8 mouse cellular contexts compared by ENCODE assay signal in the genomic region with DNA sequence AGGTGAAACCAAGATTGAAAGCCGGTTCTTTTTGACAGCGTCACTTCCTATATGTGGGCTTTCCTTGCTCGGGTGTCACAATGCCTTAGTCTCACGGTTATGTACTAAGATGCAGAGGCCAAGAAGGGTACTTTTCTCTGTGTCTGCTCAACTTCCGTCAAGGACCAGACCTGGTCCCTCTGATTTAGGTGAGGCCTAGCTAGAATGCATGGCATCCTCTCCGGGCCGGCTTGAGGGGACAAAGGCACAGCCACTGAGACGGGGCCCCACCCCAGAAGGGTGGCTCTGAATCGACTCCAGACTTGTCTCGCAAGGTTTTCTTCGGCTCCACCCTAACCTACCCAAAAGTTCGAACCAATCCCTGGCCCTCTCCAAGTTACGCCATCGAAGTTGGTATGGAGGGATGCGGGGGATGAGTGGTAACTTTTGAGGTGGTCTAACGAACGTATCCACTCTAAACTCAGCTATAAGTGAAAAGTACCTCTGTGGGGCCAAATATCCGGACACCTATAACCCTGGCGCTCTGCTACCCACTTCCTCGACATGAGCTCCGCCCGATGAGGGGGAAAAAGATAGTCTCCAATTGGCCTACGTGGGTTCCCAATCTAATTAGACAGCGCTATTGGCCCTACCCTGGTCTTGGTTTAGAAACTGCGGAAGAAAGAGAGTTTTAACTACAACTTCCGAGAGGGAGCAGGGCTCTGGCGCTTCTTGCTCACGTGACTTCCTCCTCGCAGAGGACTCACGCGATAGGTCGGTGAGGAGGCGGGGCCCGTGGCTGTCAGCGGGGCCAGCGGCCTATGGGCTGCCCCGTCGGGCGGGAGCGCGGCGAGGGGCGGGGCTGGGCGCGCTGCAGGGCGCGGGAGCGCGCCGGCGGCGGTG. TPM values are rescaled to one million over a fixed set of nuclear protein-coding genes. Genes with fewer than 3 reads are reported as not detected.
DNase-seq lines count a peak whose midpoint lies in the region; ATAC-seq lines count a peak whose summit lies in the region.

TSS of gene Nfatc3 (plus strand) at position 110 of the 882 bp plus-strand sequence.

- 1% methylated on average over 52 of the region's 52 CpGs for WGBS in intestine, embryonic 14.5 days

- intact Hi-C loops in left cerebral cortex, postnatal 14 days (cut with DNase I): no loop called here

- no peaks in the 10 kb centered on the region for H3K36me3 ChIP-seq in intestine, embryonic 14.5 days (ENCODE audit: control insufficient read depth, insufficient read depth, low read length)

- peak within 1 kb of the TSS; percentile 83 for H3K4me3 ChIP-seq in intestine, embryonic 14.5 days (ENCODE audit: low read depth, low read length)

- peak within 1 kb of the TSS; percentile 97 for H3K4me2 ChIP-seq in intestine, embryonic 14.5 days (ENCODE audit: low read length)

- peak; percentile 98 for ATAC-seq in intestine, embryonic 14.5 days (replicated peaks; ENCODE audit: low FRiP score, low TSS enrichment, low read depth)

- DNase-seq in adrenal gland, adult 18-20 months (ENCODE audit: low spot score in 2 of 2): peak; percentile 92 to 94
- DNase-seq in embryo, embryonic 11 days: peak; percentile 99
- DNase-seq in gastrocnemius, postnatal 25 days: peak; percentile 98
- DNase-seq in intestine, embryonic 14.5 days (ENCODE audit: low spot score): peak; percentile 87
- peak; percentile 96 to 97 for DNase-seq in left cerebral cortex, postnatal 14 days (ENCODE audit: low spot score in 2 of 2)
- peak; percentile 97 for DNase-seq in mesoderm, embryonic 11.5 days (ENCODE audit: low read depth, low spot score)
- DNase-seq in right cerebral cortex, postnatal 36 days (ENCODE audit: low spot score in 2 of 2): peak; percentile 93 to 96
- peak; percentile 96 for DNase-seq in yolk sac, embryonic 10.5 days (ENCODE audit: low spot score)

- no peaks in the 10 kb centered on the region for H3K27me3 ChIP-seq in intestine, embryonic 14.5 days (replicated peaks; ENCODE audit: control insufficient read depth, insufficient read depth, low read length)

- peak within 1 kb of the TSS; percentile 94 for H3K27ac ChIP-seq in intestine, embryonic 14.5 days (ENCODE audit: low read depth)

- H3K4me1 ChIP-seq in intestine, embryonic 14.5 days (replicated peaks; ENCODE audit: control insufficient read depth, insufficient read depth, low read length): peaks cover 22% of the 10 kb centered on the region

- H3K9ac ChIP-seq in intestine, embryonic 14.5 days (ENCODE audit: low read length): peak within 1 kb of the TSS; percentile 81

- H3K9me3 ChIP-seq in intestine, embryonic 14.5 days (ENCODE audit: control insufficient read depth, low read length): no peaks in the 10 kb centered on the region

RNA-seq across cellular contexts. Expression of gene Nfatc3, which starts in this region (rescaled TPM):
- total RNA-seq in adrenal gland, adult 18-20 months (2021): 10 to 100 TPM; 34.5 to 50.9 TPM
- total RNA-seq in gastrocnemius, postnatal 25 days (2021): 10 to 100 TPM; 20.1 to 22.4 TPM
- 6.9 and 7.6 TPM in 2 replicates for polyA plus RNA-seq in intestine, embryonic 14.5 days (2014; fragmentation: Nextera tagmentation; extraction: Ambion mirVana)
- total RNA-seq in left cerebral cortex, postnatal 14 days (2021): 1 to 10 TPM; 9.2 to 9.7 TPM

Comparison
In these comparisons a context has a peak if more than half of its experiments do, and no peak if none do; other contexts are left out.
1. Peak in every context shown above with its lines: DNase-seq, ATAC-seq, H3K4me3 ChIP-seq and H3K27ac ChIP-seq.